Mouse (Mus musculus): ENCODE measurements around the gene Mblac2.
"Not testable (repeated sequence)": the region's sequence is repeated elsewhere in the genome, so short reads cannot be mapped to it uniquely, and the experiment has no call there.

The Mblac2 gene

GRCm38 (mm10) chr13:81710775-81711545 lies at the start of gene Mblac2, which contains the start of gene Polr3g:
Mblac2 (plus strand) TSS chr13:81711341.
Polr3g (minus strand) TSS chr13:81711013.
- peak; percentile 99 for DNase-seq

GRCm38 (mm10) chr13:81663566-81664330 lies 47.4 kb upstream of the Mblac2 start:
- DNase-seq, result no peak

DNA sequence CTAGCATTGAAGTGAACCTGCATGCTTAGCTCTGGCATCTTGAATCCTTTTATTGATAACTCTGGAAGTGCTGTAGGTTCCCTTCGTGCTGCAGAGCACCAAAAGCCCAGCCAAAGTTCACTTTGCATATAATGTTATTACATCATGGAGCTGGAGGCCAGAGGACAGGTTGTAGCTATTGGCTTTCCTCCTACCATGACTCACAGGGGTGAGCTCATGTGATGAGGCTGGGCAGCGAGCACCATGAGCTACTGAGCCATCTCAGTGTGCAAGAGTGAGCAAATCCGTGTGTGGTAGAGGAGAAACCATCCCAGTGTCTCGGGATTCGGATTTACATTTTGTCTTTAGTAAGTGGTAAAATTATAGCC lies 46.8 kb upstream of the Mblac2 start:
- no peak for DNase-seq

DNA sequence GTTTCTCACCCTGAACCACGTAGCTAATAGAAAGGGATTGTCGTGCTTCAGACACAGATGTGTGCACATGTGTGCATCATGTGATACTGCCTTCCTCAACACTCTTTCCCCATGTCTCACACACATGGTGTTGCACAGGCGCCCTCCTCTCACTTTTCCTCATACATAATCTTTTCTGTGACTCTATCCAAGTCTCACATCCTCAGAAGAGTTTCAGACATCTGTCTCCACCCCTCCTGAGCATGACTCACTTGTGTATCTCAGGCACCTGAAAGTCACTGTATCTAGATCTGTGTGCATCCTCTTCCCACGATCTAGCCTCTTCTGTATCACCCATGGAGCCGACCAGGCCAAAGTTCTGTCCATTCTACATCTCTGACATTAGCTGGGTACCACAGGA lies 43.4 kb upstream of the Mblac2 start:
- no peak for DNase-seq

DNA sequence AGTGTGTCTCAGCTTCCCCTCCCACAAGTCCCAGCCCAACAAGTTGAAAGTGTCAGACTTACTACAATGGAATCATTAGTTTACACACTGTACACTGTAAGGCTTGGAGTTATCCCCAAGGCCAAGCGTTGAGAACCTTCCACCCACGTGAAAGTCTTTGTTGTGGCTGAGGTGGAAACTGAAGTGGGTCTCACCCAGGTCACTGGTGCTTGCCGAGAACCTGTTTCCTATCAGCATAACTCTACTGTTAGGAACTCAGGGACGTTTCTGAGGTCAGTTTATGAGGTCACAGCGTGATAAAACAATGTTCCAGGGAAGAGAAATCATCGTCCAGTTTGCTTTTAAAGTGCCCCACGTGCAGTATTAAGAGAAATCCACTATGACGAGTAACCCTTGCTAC lies 35.8 kb upstream of the Mblac2 start:
- DNase-seq, result no peak

DNA sequence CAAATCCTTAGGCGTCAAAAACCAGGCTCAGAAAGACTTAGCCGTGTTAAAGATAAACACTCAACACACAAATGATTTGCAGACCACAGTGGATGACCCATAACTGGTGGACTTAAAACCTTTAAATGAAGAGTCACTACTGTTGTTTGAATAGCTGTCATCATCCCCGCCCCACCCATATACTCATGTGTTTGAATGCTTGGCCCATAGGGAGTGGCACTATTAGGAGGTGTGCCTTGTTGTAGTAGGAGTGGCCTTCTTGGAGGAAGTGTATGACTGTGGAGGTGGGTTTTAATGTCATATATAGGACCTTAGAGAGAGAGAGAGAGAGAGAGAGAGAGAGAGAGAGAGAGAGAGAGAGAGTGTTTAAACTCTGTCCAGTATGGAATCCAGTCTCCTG lies 28.0 kb upstream of the Mblac2 start:
- DNase-seq, result no peak

DNA sequence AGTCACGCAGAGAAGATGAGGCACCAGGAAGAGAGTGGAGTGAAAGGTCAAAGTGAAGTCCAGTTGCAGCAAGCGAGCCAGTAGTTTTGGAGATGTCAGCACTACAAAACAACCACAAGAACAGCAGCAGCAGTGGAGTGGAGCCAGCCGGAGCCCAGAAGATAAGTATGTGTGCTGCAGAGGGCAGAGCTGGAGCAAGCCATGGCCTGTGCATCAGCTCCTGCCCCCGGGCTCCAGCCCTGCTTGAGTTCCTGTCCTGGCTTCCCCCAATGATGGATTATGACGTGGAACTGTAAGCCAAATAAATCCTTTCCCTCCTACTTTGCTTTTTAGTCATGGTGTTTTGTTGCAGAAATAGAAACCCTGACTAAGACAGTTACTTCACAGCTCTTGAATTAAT lies 26.9 kb upstream of the Mblac2 start:
- no peak for DNase-seq

DNA sequence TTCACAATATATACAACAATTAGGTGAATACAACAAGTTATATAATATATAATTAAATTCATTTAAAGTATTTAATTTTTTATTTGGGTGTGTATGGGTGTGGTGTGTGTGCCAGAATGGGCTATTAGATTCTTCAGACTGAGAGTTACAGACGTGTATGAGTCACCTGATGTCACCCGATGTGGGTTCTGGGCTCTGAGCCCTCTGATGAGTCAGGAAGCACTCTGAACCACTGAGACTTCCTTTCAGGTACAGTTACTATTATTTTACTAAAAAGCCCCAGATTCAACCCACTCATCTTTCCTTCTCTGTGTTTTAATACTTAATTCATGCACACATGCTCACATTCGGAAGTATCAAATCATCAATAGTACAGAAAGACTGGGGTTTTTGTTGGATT lies 26.3 kb upstream of the Mblac2 start:
- DNase-seq, result no peak

DNA sequence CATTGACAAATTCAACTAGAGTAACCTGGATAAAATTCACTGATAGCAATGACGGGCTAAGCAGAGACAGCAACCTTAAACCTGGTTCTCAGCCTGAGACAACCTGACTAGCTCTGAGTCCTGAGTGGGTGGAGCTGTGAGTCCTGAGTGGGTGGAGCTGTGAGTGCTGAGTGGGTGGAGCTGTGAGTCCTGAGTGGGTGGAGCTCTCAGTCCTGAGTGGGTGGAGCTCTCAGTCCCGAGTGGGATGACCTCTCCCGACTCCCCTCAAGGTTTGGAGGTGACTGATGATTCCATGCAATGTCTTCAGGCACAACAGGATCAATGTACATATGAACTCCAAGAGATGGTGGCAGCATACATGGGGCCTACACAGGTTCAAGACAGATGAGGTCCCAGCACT lies 21.6 kb upstream of the Mblac2 start:
- DNase-seq, result no peak

- DNase-seq, result peak; percentile 26
Observed at GRCm38 (mm10) chr13:81690477-81690876, 20.7 kb upstream of the Mblac2 start.

DNA sequence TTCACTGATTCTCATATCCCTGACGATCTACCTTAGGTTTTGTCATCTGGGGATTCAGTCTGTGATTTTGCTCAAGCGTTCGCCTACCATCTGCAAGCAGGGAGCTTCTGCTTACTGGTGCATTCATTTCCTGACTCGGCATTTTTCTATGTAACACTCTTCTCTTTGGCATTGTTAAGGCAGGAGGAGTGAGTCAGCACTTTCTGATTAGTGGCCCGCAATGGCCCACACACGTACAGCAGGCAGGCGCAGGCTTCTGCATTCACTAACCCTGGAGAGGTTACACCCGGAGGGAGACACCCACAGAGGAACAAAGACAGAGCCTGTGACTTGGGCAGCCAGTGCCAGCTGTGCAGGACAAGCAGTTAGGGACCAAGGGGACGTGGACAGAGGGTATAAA lies 19.5 kb upstream of the Mblac2 start:
- DNase-seq, result no peak

DNA sequence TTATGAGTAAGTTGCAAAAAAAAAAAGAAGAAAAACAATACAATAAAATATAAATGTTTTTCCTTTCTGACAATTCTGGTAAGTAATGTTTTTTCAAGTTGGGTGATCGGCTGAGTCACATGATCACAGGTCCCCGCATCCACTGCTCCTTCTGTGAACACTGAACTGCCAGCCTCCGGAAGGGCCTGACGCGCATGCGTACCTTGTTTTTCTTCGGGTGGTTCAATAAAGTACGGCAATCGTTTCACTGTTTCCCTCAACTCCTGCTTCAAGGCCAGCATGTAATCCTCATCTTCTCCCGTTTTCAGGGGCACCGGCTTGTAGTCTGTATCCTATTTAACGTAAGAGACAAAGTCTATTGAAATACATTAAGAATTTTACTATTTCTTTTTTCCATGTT lies 16.7 kb upstream of the Mblac2 start:
- DNase-seq, result no peak

DNA sequence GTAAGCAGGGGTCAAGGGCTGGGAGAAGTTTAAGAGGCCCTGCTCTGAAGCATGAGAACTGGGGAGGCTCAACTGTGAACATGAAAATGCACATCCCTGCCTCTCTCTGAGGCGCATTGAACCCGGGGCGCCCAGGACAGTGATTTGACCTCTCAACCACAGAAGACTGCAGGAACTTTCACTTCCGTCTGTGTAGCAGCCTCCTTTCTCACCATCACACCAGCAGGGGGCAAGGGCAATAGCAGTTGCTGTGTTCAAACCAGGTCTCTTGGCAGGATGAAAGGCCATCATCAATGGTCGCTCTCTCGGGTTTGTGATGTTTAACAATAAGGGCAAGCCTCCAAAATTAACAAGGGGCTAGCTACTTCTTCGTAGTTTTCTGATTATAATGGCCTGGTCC lies 8.0 kb upstream of the Mblac2 start:
- no peak for DNase-seq

- no peak for DNase-seq
Observed at GRCm38 (mm10) chr13:81703621-81704020, 7.5 kb upstream of the Mblac2 start.

DNA sequence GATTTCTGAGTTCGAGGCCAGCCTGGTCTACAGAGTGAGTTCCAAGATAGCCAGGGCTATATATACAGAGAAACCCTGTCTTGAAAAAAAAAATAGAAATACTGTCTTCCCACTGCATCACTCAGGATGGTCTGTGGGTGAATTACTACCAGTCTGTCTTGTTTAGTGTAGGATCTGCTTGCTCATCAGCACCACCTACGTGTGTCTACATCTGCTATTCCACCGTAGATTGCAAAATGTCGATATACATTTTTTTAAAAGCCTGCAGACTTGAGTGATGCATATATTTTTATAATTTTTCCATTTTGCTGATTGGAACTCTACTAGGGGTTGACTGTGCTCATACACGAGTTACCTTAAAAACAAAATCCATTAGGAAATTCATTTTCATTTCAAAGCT lies 4.8 kb upstream of the Mblac2 start:
- DNase-seq, result no peak

- no peak for DNase-seq
Observed at GRCm38 (mm10) chr13:81709805-81710204, 1.3 kb upstream of the Mblac2 start.

DNA sequence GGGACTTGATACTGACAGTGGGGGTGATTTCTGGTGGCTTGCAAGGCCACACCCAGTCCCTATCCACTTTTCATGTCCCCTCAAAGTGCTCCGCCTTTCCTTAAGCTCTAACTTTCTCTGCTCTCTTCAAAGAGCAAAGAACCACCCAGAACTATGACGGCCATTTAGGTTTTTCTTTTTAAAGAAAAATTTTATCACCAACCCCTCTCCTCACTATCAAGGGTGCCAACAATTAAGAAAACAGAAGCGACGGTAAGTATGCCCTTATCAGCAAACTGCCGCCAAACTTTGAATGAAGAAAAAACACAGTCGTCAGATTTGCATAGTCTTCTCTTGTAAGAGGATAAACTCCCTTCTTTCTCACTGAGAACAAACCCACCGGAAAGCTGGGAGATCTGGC lies 875 bp upstream of the Mblac2 start:
- DNase-seq, result peak; percentile 13

GRCm38 (mm10) chr13:81711546-81712371 lies 618 bp downstream of the Mblac2 start:
- DNase-seq, result peak; percentile 55

GRCm38 (mm10) chr13:81713896-81714295 lies 2.8 kb downstream of the Mblac2 start:
- no peak for DNase-seq

DNA sequence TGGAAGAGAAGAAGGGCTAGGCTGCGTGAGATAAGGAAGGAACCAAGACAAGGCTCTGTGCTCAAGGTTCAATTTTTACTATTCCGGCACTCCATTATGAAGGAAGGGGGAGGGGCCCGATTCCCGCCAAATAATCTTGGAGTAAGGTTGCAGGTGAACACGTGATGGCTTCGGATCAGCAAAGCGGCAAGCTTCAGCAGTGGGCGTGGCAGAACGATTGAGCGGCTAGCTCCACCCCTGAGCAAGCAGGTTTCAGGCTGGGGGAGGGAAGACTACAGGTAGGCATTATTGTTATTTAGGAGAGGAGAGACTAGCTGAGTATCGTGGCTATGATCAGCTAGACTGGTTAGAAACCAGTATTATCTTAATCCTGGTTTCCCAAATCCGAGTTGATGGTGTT lies 17.0 kb downstream of the Mblac2 start:
- DNase-seq, result not testable (repeated sequence)

DNA sequence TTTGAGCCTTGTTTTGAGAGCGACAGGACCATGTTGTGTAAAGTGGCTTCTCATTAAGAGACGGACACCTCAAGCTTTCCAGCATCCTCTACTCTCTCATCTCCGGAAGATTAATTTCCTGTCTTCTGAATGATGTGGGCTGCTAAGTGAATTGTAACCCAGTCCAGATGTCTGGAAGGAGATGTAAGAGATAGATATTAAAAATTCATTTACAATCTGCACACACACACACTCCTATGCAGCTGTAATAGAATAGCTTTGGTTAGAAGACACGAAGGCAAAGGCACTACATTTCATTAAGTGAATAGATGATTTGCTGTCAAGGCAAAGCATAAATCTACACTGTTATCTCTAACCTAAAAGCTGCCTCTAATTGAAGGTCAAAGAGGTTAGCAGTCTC lies 18.0 kb downstream of the Mblac2 start:
- DNase-seq, result no peak

GRCm38 (mm10) chr13:81730362-81730761 lies 19.2 kb downstream of the Mblac2 start:
- DNase-seq, result no peak

- no peak for DNase-seq
Observed at GRCm38 (mm10) chr13:81736606-81737005, 25.5 kb downstream of the Mblac2 start.

- no peak for DNase-seq
Observed at GRCm38 (mm10) chr13:81740898-81741297, 29.8 kb downstream of the Mblac2 start.
